Mouse (Mus musculus) CD4-positive, CD25-positive, alpha-beta regulatory T cell, adult 4 months (primary cell): ENCODE data around the gene Lce1b. TPM values are rescaled to one million over a fixed set of nuclear protein-coding genes. Genes with fewer than 3 reads are reported as not detected.

Experiments used
- ATAC-seq: one replicate; pipeline ENCODE4 v1.8.0; 2017
- polyA plus RNA-seq, 2 experiments: library from polyadenylated mRNA; unstranded; fragments of 100-300 nt; shearing (Covaris generic); gene quantifications; one replicate each; pipeline ENCODE4 v1.2.1; 2017

Gene Lce1b
- not detected for polyA plus RNA-seq

- no peak for ATAC-seq
Observed at GRCm38 (mm10) chr3:92656826-92657225, at the start of gene Lce1b. TSS of gene Lce1b (minus strand) at chr3:92656926.

GRCm38 (mm10) chr3:92694613-92695012 lies 37.9 kb upstream of the Lce1b start:
- no peak for ATAC-seq

- ATAC-seq, result no peak
Observed at GRCm38 (mm10) chr3:92691688-92692087, 35.0 kb upstream of the Lce1b start.

- ATAC-seq, result peak; percentile 39
Observed at GRCm38 (mm10) chr3:92689154-92689553, 32.4 kb upstream of the Lce1b start.

- ATAC-seq, result no peak
Observed at GRCm38 (mm10) chr3:92687110-92687509, 30.4 kb upstream of the Lce1b start, which contains the start of gene Lce1d. TSS of gene Lce1d (minus strand) at chr3:92687210.

GRCm38 (mm10) chr3:92678947-92679346 lies 22.2 kb upstream of the Lce1b start, which contains the start of gene Lce1c:
TSS of gene Lce1c (plus strand) at chr3:92679247.
- ATAC-seq, result no peak

GRCm38 (mm10) chr3:92670215-92670614 lies 13.5 kb upstream of the Lce1b start, which contains the start of gene Lce1a2:
TSS of gene Lce1a2 (minus strand) at chr3:92670315.
- ATAC-seq, result no peak

GRCm38 (mm10) chr3:92648207-92648606 lies 8.5 kb downstream of the Lce1b start, which contains the start of gene Lce1a1:
TSS of gene Lce1a1 (minus strand) at chr3:92648307.
- ATAC-seq, result no peak

- no peak for ATAC-seq
Observed at GRCm38 (mm10) chr3:92639854-92640253, 16.9 kb downstream of the Lce1b start.

- ATAC-seq, result no peak
Observed at GRCm38 (mm10) chr3:92638653-92638991, 18.1 kb downstream of the Lce1b start.

- no peak for ATAC-seq
Observed at GRCm38 (mm10) chr3:92637745-92638652, 18.7 kb downstream of the Lce1b start.

- no peak for ATAC-seq
Observed at GRCm38 (mm10) chr3:92621560-92621959, 35.2 kb downstream of the Lce1b start, which contains the start of gene Lce6a. TSS of gene Lce6a (minus strand) at chr3:92621660.

GRCm38 (mm10) chr3:92609804-92610203 lies 46.9 kb downstream of the Lce1b start:
- ATAC-seq, result no peak

- no peak for ATAC-seq
Observed at GRCm38 (mm10) chr3:92607392-92607791, 49.3 kb downstream of the Lce1b start, which contains the start of gene 2210017I01Rik. TSS of gene 2210017I01Rik (minus strand) at chr3:92607492.

Other genes starting within 250 kb of the Lce1b start
- gene Sprr2i, start 248.9 kb downstream of the Lce1b start, polyA plus RNA-seq, result not detected
- gene Sprr2j-ps, start 238.8 kb downstream of the Lce1b start, polyA plus RNA-seq, result not detected
- gene Gm9774, start 227.5 kb downstream of the Lce1b start, polyA plus RNA-seq, result 10 to 100 TPM in 1 of 2 experiments, 1 to 10 TPM in 1; 9.0 to 12.9 TPM
- gene Sprr2k, start 224.3 kb downstream of the Lce1b start, polyA plus RNA-seq, result not detected
- gene Sprr1b, start 218.1 kb downstream of the Lce1b start, polyA plus RNA-seq, result not detected
- not detected for gene Sprr3, start 198.2 kb downstream of the Lce1b start, polyA plus RNA-seq
- not detected for gene Sprr1a, start 171.0 kb downstream of the Lce1b start, polyA plus RNA-seq
- not detected for gene Sprr4, start 156.4 kb downstream of the Lce1b start, polyA plus RNA-seq
- not detected for gene 2310046K23Rik, start 122.4 kb downstream of the Lce1b start, polyA plus RNA-seq
- gene Ivl, start 83.2 kb downstream of the Lce1b start, polyA plus RNA-seq, result not detected
- not detected for gene Smcp, start 67.9 kb downstream of the Lce1b start, polyA plus RNA-seq
- gene 2210017I01Rik, start 49.4 kb downstream of the Lce1b start, polyA plus RNA-seq, result not detected
- gene Lce6a, start 35.3 kb downstream of the Lce1b start, polyA plus RNA-seq, result not detected
- not detected for gene Lce1a1, start 8.6 kb downstream of the Lce1b start, polyA plus RNA-seq
- not detected for gene Lce1a2, start 13.4 kb upstream of the Lce1b start, polyA plus RNA-seq
- gene Lce1c, start 22.3 kb upstream of the Lce1b start, polyA plus RNA-seq, result not detected
- gene Lce1d, start 30.3 kb upstream of the Lce1b start, polyA plus RNA-seq, result not detected
- gene Lce1e, start 52.1 kb upstream of the Lce1b start, polyA plus RNA-seq, result not detected
- not detected for gene Lce1f, start 63.4 kb upstream of the Lce1b start, polyA plus RNA-seq
- not detected for gene Gm38119, start 82.2 kb upstream of the Lce1b start, polyA plus RNA-seq
- not detected for gene Lce1g, start 95.4 kb upstream of the Lce1b start, polyA plus RNA-seq
- gene Lce1h, start 108.1 kb upstream of the Lce1b start, polyA plus RNA-seq, result not detected
- not detected for gene Lce1i, start 122.0 kb upstream of the Lce1b start, polyA plus RNA-seq
- gene Lce1j, start 133.6 kb upstream of the Lce1b start, polyA plus RNA-seq, result not detected
- not detected for gene Lce1k, start 151.0 kb upstream of the Lce1b start, polyA plus RNA-seq
- gene Kprp, start 170.3 kb upstream of the Lce1b start, polyA plus RNA-seq, result not detected
- gene Lce1l, start 194.4 kb upstream of the Lce1b start, polyA plus RNA-seq, result not detected
- not detected for gene 2310050C09Rik, start 213.3 kb upstream of the Lce1b start, polyA plus RNA-seq